Mouse (Mus musculus): ENCODE measurements around the gene Ccdc152.
"Not testable (repeated sequence)": the region's sequence is repeated elsewhere in the genome, so short reads cannot be mapped to it uniquely, and the experiment has no call there.

The Ccdc152 gene

GRCm38 (mm10) chr15:3277391-3277790, 25.9 kb downstream of the Ccdc152 start:
- DNase-seq (ENCODE audit: low spot score): no peak

- DNase-seq (ENCODE audit: low spot score): no peak
Measured at GRCm38 (mm10) chr15:3273191-3273590, 30.1 kb downstream of the Ccdc152 start.

- peak; percentile 34 for DNase-seq (ENCODE audit: low spot score)
Measured at GRCm38 (mm10) chr15:3271216-3271615, 32.1 kb downstream of the Ccdc152 start.

- peak; percentile 91 for DNase-seq (ENCODE audit: low spot score)
Measured at GRCm38 (mm10) chr15:3270646-3271077, 32.7 kb downstream of the Ccdc152 start.

- DNase-seq (ENCODE audit: low spot score): no peak
Measured at GRCm38 (mm10) chr15:3269996-3270645, 33.2 kb downstream of the Ccdc152 start.

- DNase-seq (ENCODE audit: low spot score): no peak
Measured at GRCm38 (mm10) chr15:3269496-3269895, 33.8 kb downstream of the Ccdc152 start.

- DNase-seq (ENCODE audit: low spot score): no peak
Measured at GRCm38 (mm10) chr15:3268247-3268646, 35.1 kb downstream of the Ccdc152 start, which contains the start of gene Selenop. Gene Selenop (plus strand): TSS chr15:3268547.

- no peak for DNase-seq (ENCODE audit: low spot score)
Measured at GRCm38 (mm10) chr15:3264828-3265227, 38.5 kb downstream of the Ccdc152 start.

- DNase-seq (ENCODE audit: low spot score): no peak
Measured at GRCm38 (mm10) chr15:3264293-3264692, 39.0 kb downstream of the Ccdc152 start.

- no peak for DNase-seq (ENCODE audit: low spot score)
Measured at GRCm38 (mm10) chr15:3262883-3263282, 40.4 kb downstream of the Ccdc152 start.

- peak; percentile 50 for DNase-seq (ENCODE audit: low spot score)
Measured at GRCm38 (mm10) chr15:3260309-3260708, 43.0 kb downstream of the Ccdc152 start.

- DNase-seq (ENCODE audit: low spot score): no peak
Measured at GRCm38 (mm10) chr15:3259025-3259424, 44.3 kb downstream of the Ccdc152 start.

- DNase-seq (ENCODE audit: low spot score): no peak
Measured at GRCm38 (mm10) chr15:3251718-3252067, 51.6 kb downstream of the Ccdc152 start.

GRCm38 (mm10) chr15:3251031-3251717, 52.2 kb downstream of the Ccdc152 start:
- peak; percentile 83 for DNase-seq (ENCODE audit: low spot score)

- DNase-seq (ENCODE audit: low spot score): no peak
Measured at GRCm38 (mm10) chr15:3250620-3251019, 52.7 kb downstream of the Ccdc152 start.

GRCm38 (mm10) chr15:3245036-3245435, 58.3 kb downstream of the Ccdc152 start:
- not testable (repeated sequence) for DNase-seq (ENCODE audit: low spot score)

- no peak for DNase-seq (ENCODE audit: low spot score)
Measured at GRCm38 (mm10) chr15:3237963-3238362, 65.4 kb downstream of the Ccdc152 start.

- DNase-seq (ENCODE audit: low spot score): no peak
Measured at GRCm38 (mm10) chr15:3236338-3236737, 67.0 kb downstream of the Ccdc152 start.

GRCm38 (mm10) chr15:3233837-3234551, 69.3 kb downstream of the Ccdc152 start:
- peak; percentile 54 for DNase-seq (ENCODE audit: low spot score)

GRCm38 (mm10) chr15:3232168-3232835, 71.0 kb downstream of the Ccdc152 start:
- peak; percentile 57 for DNase-seq (ENCODE audit: low spot score)

- no peak for DNase-seq (ENCODE audit: low spot score)
Measured at GRCm38 (mm10) chr15:3231004-3231403, 72.3 kb downstream of the Ccdc152 start.
